Mouse (Mus musculus): ENCODE results near the gene Traf3ip3. TPM values are rescaled to one million over a fixed set of nuclear protein-coding genes. Genes with fewer than 3 reads are reported as not detected.

Gene Traf3ip3
- polyA plus RNA-seq, 1 experiment from 2014 or later = 8.3 TPM

DNA sequence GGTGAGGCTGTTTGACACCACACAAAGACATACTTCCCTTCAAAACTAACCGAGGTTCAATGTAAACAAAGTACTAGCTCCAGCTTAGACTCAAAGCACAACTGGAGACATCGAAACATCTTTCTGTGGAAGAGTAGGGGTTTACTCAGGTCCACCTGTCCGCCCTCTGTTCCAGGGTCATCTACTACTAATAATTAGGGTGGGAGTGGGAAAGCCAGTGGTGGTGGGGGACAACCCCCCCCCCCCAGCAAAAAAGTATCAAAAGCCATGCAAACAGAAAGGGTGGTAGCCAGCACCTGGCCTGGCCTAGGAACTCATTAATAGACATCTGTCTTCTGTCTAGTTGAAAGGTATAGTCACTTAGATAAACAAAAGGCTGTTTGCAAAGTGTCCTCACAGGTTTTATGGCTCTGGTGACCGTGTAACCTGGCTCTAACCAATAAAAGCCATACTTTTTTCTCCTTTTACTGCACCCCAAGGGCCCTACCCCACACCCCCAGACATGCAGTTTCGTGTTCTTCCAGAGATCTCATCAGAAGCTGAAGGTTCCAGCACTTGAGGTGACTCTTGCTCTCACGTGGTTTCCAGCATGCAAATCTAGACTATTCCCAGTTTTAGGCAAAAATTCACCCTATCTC is 70.1 kb downstream of the Traf3ip3 start:
- H3K9me3 ChIP-seq (ENCODE audit: low read length) = no peaks in the 10 kb centered on the region
- 65% methylated on average over 6 of the region's 6 CpGs for WGBS (ENCODE audit: insufficient replicate concordance)
- TF ChIP-seq EP300 (IDR thresholded peaks at IDR 0.05; ENCODE audit: low read depth) = no peak
- TF ChIP-seq CTCF (IDR thresholded peaks at IDR 0.05; ENCODE audit: low read depth) = no peak
- H3K27me3 ChIP-seq (ENCODE audit: insufficient read depth, low read length) = no peaks in the 10 kb centered on the region
- peaks cover 15% of the 10 kb centered on the region for H3K36me3 ChIP-seq (replicated peaks; ENCODE audit: insufficient read depth, low read length)
- peak overlapping the region; percentile 56 for H3K27ac ChIP-seq (ENCODE audit: low read depth)
- H3K4me3 ChIP-seq (ENCODE audit: low read depth, low read length) = no peak overlapping the region
- no peak for ATAC-seq
- no peak overlapping the region for H3K4me2 ChIP-seq (ENCODE audit: low read depth, low read length)
- 0 out of 2 replicates have a peak, but pooled peaks cover 10% of the 10 kb centered on the region for H3K4me1 ChIP-seq (ENCODE audit: insufficient read depth)
- H3K9ac ChIP-seq (replicated peaks) = no peak overlapping the region
- no peak for DNase-seq

GRCm38 (mm10) chr1:193130839-193131238 is 70.7 kb downstream of the Traf3ip3 start:
- WGBS (ENCODE audit: insufficient replicate concordance) = 66% methylated on average over 8 of the region's 8 CpGs
- H3K27me3 ChIP-seq (ENCODE audit: insufficient read depth, low read length) = no peaks in the 10 kb centered on the region
- no peak for TF ChIP-seq CTCF (IDR thresholded peaks at IDR 0.05; ENCODE audit: low read depth)
- TF ChIP-seq EP300 (IDR thresholded peaks at IDR 0.05; ENCODE audit: low read depth) = no peak
- 0 out of 2 replicates have a peak, but pooled peaks cover 10% of the 10 kb centered on the region for H3K4me1 ChIP-seq (ENCODE audit: insufficient read depth)
- no peak overlapping the region for H3K9ac ChIP-seq (replicated peaks)
- no peak for DNase-seq
- no peak; the same call in 1 of the 2 replicates for ATAC-seq
- peaks cover 15% of the 10 kb centered on the region for H3K36me3 ChIP-seq (replicated peaks; ENCODE audit: insufficient read depth, low read length)
- no peaks in the 10 kb centered on the region for H3K9me3 ChIP-seq (ENCODE audit: low read length)
- H3K4me3 ChIP-seq (ENCODE audit: low read depth, low read length) = no peak overlapping the region
- peak overlapping the region; percentile 56 for H3K27ac ChIP-seq (ENCODE audit: low read depth)
- peak overlapping the region; percentile 65 for H3K4me2 ChIP-seq (ENCODE audit: low read depth, low read length)

DNA sequence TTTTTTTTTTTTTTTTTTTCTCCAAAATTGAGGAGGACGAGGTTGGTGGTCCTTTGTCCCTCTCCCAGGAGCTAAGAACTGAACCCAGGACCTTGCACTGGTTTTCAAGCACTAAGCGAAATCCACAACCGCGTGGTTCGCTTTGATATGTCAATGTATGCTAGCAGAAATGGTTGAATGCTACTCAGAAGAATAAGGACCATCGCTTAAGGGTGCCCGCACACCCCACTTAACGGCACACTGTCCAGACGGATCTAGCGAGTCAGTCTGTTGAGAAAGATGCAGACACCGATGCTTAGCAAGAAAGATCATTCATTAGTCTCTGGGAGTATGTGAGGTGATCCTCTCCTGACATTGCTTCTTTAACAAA is 71.1 kb downstream of the Traf3ip3 start:
- no peaks in the 10 kb centered on the region for H3K27me3 ChIP-seq (ENCODE audit: insufficient read depth, low read length)
- TF ChIP-seq CTCF (IDR thresholded peaks at IDR 0.05; ENCODE audit: low read depth) (no peak), EP300 (IDR thresholded peaks at IDR 0.05; ENCODE audit: low read depth) (0 out of 2 replicates have a peak, but pooled peaks have one; percentile 0)
- ATAC-seq = 0 out of 2 replicates have a peak, but pooled peaks have one; percentile 1
- peaks cover 15% of the 10 kb centered on the region for H3K36me3 ChIP-seq (replicated peaks; ENCODE audit: insufficient read depth, low read length)
- peak overlapping the region; percentile 65 for H3K4me2 ChIP-seq (ENCODE audit: low read depth, low read length)
- peak overlapping the region; percentile 66 for H3K4me3 ChIP-seq (ENCODE audit: low read depth, low read length)
- H3K27ac ChIP-seq (ENCODE audit: low read depth) = peak overlapping the region; percentile 56
- 0 out of 2 replicates have a peak, but pooled peaks cover 10% of the 10 kb centered on the region for H3K4me1 ChIP-seq (ENCODE audit: insufficient read depth)
- WGBS (ENCODE audit: insufficient replicate concordance) = 35% methylated on average over 11 of the region's 11 CpGs
- H3K9me3 ChIP-seq (ENCODE audit: low read length) = no peaks in the 10 kb centered on the region
- H3K9ac ChIP-seq (replicated peaks) = no peak overlapping the region
- no peak for DNase-seq

DNA sequence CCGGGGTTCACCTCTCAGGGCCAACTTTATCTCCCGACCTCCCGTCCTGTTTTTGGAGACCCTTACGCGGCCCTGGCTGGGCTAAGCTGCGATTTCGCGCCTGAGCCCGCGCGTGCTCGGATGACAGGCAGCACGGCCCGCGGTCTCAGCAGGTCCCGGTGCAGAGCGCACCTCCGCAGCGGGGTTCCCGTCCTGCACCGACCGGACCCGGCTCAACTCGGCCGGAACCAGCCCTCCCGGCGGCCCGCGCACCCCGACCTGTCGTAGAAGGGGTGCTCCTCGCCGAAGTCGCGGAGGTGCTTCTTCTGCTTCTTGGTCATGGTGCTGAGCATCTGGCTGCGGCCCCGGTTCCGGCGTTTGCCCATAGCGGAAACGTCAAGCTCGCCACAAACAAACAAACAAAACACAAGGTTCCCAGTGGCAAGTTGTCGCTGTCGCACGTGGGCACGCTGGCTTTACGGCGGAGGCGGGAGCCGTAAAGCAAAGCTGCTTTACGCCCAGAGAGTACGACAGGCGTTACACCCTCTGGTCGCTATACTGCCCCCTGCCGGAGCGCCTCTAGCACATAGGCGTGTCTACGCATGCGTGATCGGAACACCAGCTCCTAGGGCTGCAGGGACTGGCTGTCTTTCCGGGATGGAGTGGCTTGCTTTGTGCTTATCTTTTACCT is 71.6 kb downstream of the Traf3ip3 start, which contains the start of gene Diexf:
Gene Diexf (minus strand): TSS at position 487 of the 670 bp plus-strand sequence.
- peak within 1 kb of the TSS; percentile 76 for H3K4me2 ChIP-seq (ENCODE audit: low read depth, low read length)
- peak within 1 kb of the TSS; percentile 77 for H3K9ac ChIP-seq (replicated peaks)
- ATAC-seq (peak; percentile 95), DNase-seq (peak; percentile 100)
- TF ChIP-seq EP300 (IDR thresholded peaks at IDR 0.05; ENCODE audit: low read depth) (peak; percentile 43; the same call in 1 of the 2 replicates), CTCF (IDR thresholded peaks at IDR 0.05; ENCODE audit: low read depth) (peak; percentile 100)
- H3K4me1 ChIP-seq (ENCODE audit: insufficient read depth) = 0 out of 2 replicates have a peak, but pooled peaks cover 10% of the 10 kb centered on the region
- H3K36me3 ChIP-seq (replicated peaks; ENCODE audit: insufficient read depth, low read length) = peaks cover 17% of the 10 kb centered on the region
- no peaks in the 10 kb centered on the region for H3K9me3 ChIP-seq (ENCODE audit: low read length)
- peak within 1 kb of the TSS; percentile 66 for H3K4me3 ChIP-seq (ENCODE audit: low read depth, low read length)
- WGBS (ENCODE audit: insufficient replicate concordance) = under 1% methylated on average over 61 of the region's 61 CpGs
- peak within 1 kb of the TSS; percentile 56 for H3K27ac ChIP-seq (ENCODE audit: low read depth)
- no peaks in the 10 kb centered on the region for H3K27me3 ChIP-seq (ENCODE audit: insufficient read depth, low read length)

GRCm38 (mm10) chr1:193129321-193129720 is 72.2 kb downstream of the Traf3ip3 start:
- Histone ChIP-seq H3K4me3 (ENCODE audit: low read depth, low read length) (peak overlapping the region; percentile 66), H3K9ac (replicated peaks) (peak overlapping the region; percentile 77), H3K27me3 (ENCODE audit: insufficient read depth, low read length) (no peaks in the 10 kb centered on the region), H3K27ac (ENCODE audit: low read depth) (no peak overlapping the region), H3K36me3 (replicated peaks; ENCODE audit: insufficient read depth, low read length) (peaks cover 19% of the 10 kb centered on the region), H3K9me3 (ENCODE audit: low read length) (no peaks in the 10 kb centered on the region), H3K4me2 (ENCODE audit: low read depth, low read length) (peak overlapping the region; percentile 76), H3K4me1 (ENCODE audit: insufficient read depth) (0 out of 2 replicates have a peak, but pooled peaks cover 10% of the 10 kb centered on the region)
- ATAC-seq (no peak), DNase-seq (no peak)
- WGBS (ENCODE audit: insufficient replicate concordance) = 19% methylated on average over 5 of the region's 5 CpGs
- no peak for TF ChIP-seq EP300 (IDR thresholded peaks at IDR 0.05; ENCODE audit: low read depth)
- TF ChIP-seq CTCF (IDR thresholded peaks at IDR 0.05; ENCODE audit: low read depth) = no peak

DNA sequence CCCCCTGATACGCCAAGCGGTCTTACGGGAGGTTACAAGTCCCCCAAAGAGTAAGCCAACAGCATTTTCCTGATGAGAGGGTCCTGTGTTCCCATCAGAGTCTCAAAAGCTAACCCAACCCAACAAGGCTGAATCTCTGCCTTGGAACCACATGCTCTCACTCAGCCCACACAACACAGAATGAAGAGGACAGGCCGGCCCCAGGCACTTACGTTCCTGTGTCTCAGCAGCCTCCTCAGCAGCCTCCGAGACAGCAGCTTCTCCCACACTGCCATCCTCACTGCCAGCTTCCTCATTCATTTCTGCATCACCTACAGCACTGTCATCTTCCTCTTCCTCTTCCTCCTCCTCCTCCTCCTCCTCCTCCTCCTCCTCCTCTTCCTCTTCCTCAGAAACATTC is 73.4 kb downstream of the Traf3ip3 start:
- 84% methylated on average over 6 of the region's 6 CpGs for WGBS (ENCODE audit: insufficient replicate concordance)

More for the DNA sequence above, 73.4 kb downstream of the Traf3ip3 start:
- TF ChIP-seq EP300 (IDR thresholded peaks at IDR 0.05; ENCODE audit: low read depth) (no peak), CTCF (IDR thresholded peaks at IDR 0.05; ENCODE audit: low read depth) (no peak)
- H3K4me2 ChIP-seq (ENCODE audit: low read depth, low read length) = no peak overlapping the region
- DNase-seq (no peak), ATAC-seq (no peak)
- no peak overlapping the region for H3K27ac ChIP-seq (ENCODE audit: low read depth)
- peaks cover 24% of the 10 kb centered on the region for H3K36me3 ChIP-seq (replicated peaks; ENCODE audit: insufficient read depth, low read length)
- H3K9me3 ChIP-seq (ENCODE audit: low read length) = no peaks in the 10 kb centered on the region
- no peak overlapping the region for H3K9ac ChIP-seq (replicated peaks)
- H3K4me3 ChIP-seq (ENCODE audit: low read depth, low read length) = no peak overlapping the region
- no peaks in the 10 kb centered on the region for H3K27me3 ChIP-seq (ENCODE audit: insufficient read depth, low read length)
- 0 out of 2 replicates have a peak, but pooled peaks cover 10% of the 10 kb centered on the region for H3K4me1 ChIP-seq (ENCODE audit: insufficient read depth)

All from liver, postnatal 0 days (tissue).